Mouse (Mus musculus) hindbrain, embryonic 10.5 days (tissue): ENCODE data around the gene Tcf25. TPM values are rescaled to one million over a fixed set of nuclear protein-coding genes. Genes with fewer than 3 reads are reported as not detected.
"Not testable (repeated sequence)": the region's sequence is repeated elsewhere in the genome, so short reads cannot be mapped to it uniquely, and the experiment has no call there.

Source experiments
- DNase-seq: peaks from one replicate; pipeline ENCODE4 v3.0.0-alpha.2; 2017; ENCODE audit warnings: low spot score
- H3K27ac ChIP-seq: fragments of 300-500 bp; sonication (generic); 2 replicates; pipeline ENCODE4 v1.5.1; 2016; ENCODE audit warnings: mild to moderate bottlenecking, moderate library complexity
- H3K27me3 ChIP-seq: fragments of 300-500 bp; sonication (generic); 2 replicates; pipeline ENCODE4 v1.6.1; 2016; ENCODE audit warnings: mild to moderate bottlenecking; ENCODE audit not compliant: poor library complexity, insufficient read depth, severe bottlenecking
- H3K36me3 ChIP-seq: fragments of 300-500 bp; sonication (generic); 2 replicates; pipeline ENCODE4 v1.6.1; 2016; ENCODE audit warnings: mild to moderate bottlenecking, moderate library complexity
- H3K4me1 ChIP-seq: fragments of 300-500 bp; sonication (generic); replicated peaks from 2 replicates; pipeline ENCODE4 v1.6.1; 2016; ENCODE audit warnings: mild to moderate bottlenecking
- H3K4me3 ChIP-seq: fragments of 300-500 bp; sonication (generic); 2 replicates; pipeline ENCODE4 v1.5.1; 2016; ENCODE audit warnings: mild to moderate bottlenecking, moderate library complexity
- H3K9me3 ChIP-seq: fragments of 300-500 bp; sonication (generic); 2 replicates; pipeline ENCODE4 v1.6.1; 2016; ENCODE audit warnings: mild to moderate bottlenecking, moderate library complexity
- WGBS: fragments of 180-500 bp; shearing (Covaris S2); methylation state at CpG from one replicate; pipeline ENCODE4 v1.1.7; 2016; 5-methylcytosine and 5-hydroxymethylcytosine counted together
- polyA plus RNA-seq: library from polyadenylated mRNA; unstranded; fragments of >200 nt; fragmentation: Nextera tagmentation; extraction: Ambion mirVana; gene quantifications from 2 replicates; pipeline ENCODE4 v1.2.1, GENCODE M21; 2016

The Tcf25 gene
- polyA plus RNA-seq, 1 experiment from 2014 or later, result 169 TPM

- Histone ChIP-seq H3K36me3 (peaks cover 37% of the 10 kb centered on the region), H3K4me1 (peaks cover 57% of the 10 kb centered on the region), H3K27me3 (peaks cover 38% of the 10 kb centered on the region), H3K4me3 (peak overlapping the region; percentile 73)
- H3K9me3 ChIP-seq, H3K27ac ChIP-seq, DNase-seq: not testable (repeated sequence)
- WGBS, result 85% methylated on average over 5 of the region's 5 CpGs
Measured at GRCm38 (mm10) chr8:123414997-123415696, 41.6 kb downstream of the Tcf25 start.

- Histone ChIP-seq H3K4me1 (peaks cover 46% of the 10 kb centered on the region), H3K27me3 (peaks cover 27% of the 10 kb centered on the region), H3K4me3 (peak overlapping the region; percentile 29; the same call in 1 of the 2 replicates), H3K9me3 (no peaks in the 10 kb centered on the region), H3K27ac (no peak overlapping the region), H3K36me3 (peaks cover 48% of the 10 kb centered on the region)
- no peak for DNase-seq
- 71% methylated on average over 8 of the region's 8 CpGs for WGBS
Measured at GRCm38 (mm10) chr8:123415967-123416943, 42.7 kb downstream of the Tcf25 start.

GRCm38 (mm10) chr8:123416944-123417555 lies 43.5 kb downstream of the Tcf25 start:
- WGBS, result 83% methylated on average over 8 of the region's 8 CpGs
- DNase-seq, result no peak
- peaks cover 38% of the 10 kb centered on the region for H3K4me1 ChIP-seq
- peak overlapping the region; percentile 29; the same call in 1 of the 2 replicates for H3K4me3 ChIP-seq
- peaks cover 53% of the 10 kb centered on the region for H3K36me3 ChIP-seq
- H3K9me3 ChIP-seq, result no peaks in the 10 kb centered on the region
- no peak overlapping the region for H3K27ac ChIP-seq
- peaks cover 19% of the 10 kb centered on the region for H3K27me3 ChIP-seq

GRCm38 (mm10) chr8:123419711-123420110 lies 46.2 kb downstream of the Tcf25 start:
- H3K4me3 ChIP-seq, result no peak overlapping the region
- no peaks in the 10 kb centered on the region for H3K9me3 ChIP-seq
- peaks cover 15% of the 10 kb centered on the region for H3K4me1 ChIP-seq
- DNase-seq, result no peak
- no peak overlapping the region for H3K27ac ChIP-seq
- peaks cover 53% of the 10 kb centered on the region for H3K36me3 ChIP-seq
- H3K27me3 ChIP-seq, result no peaks in the 10 kb centered on the region
- 89% methylated on average over 4 of the region's 4 CpGs for WGBS

GRCm38 (mm10) chr8:123420525-123421281 lies 47.1 kb downstream of the Tcf25 start:
- Histone ChIP-seq H3K4me3 (no peak overlapping the region), H3K27ac (no peak overlapping the region), H3K9me3 (no peaks in the 10 kb centered on the region), H3K36me3 (peaks cover 53% of the 10 kb centered on the region), H3K4me1 (peaks cover 15% of the 10 kb centered on the region), H3K27me3 (no peaks in the 10 kb centered on the region)
- no peak for DNase-seq
- 93% methylated on average over 34 of the region's 34 CpGs for WGBS

GRCm38 (mm10) chr8:123421325-123421724 lies 47.8 kb downstream of the Tcf25 start:
- Histone ChIP-seq H3K27ac (no peak overlapping the region), H3K27me3 (no peaks in the 10 kb centered on the region), H3K36me3 (peaks cover 53% of the 10 kb centered on the region), H3K4me1 (peaks cover 12% of the 10 kb centered on the region), H3K4me3 (no peak overlapping the region), H3K9me3 (peaks cover 1% of the 10 kb centered on the region; the same call in 1 of the 2 replicates)
- DNase-seq, result no peak
- 92% methylated on average over 19 of the region's 19 CpGs for WGBS

GRCm38 (mm10) chr8:123422056-123422780 lies 48.7 kb downstream of the Tcf25 start:
- H3K27ac ChIP-seq, result no peak overlapping the region
- 20% methylated on average over 17 of the region's 17 CpGs for WGBS
- peaks cover 45% of the 10 kb centered on the region for H3K36me3 ChIP-seq
- peak overlapping the region; percentile 18; the same call in 1 of the 2 replicates for H3K4me3 ChIP-seq
- H3K27me3 ChIP-seq, result no peaks in the 10 kb centered on the region
- peaks cover 3% of the 10 kb centered on the region; the same call in 1 of the 2 replicates for H3K4me1 ChIP-seq
- DNase-seq, result peak; percentile 71
- H3K9me3 ChIP-seq, result peaks cover 10% of the 10 kb centered on the region

- 20% methylated on average over 3 of the region's 3 CpGs for WGBS
- peaks cover 40% of the 10 kb centered on the region for H3K36me3 ChIP-seq
- H3K27me3 ChIP-seq, result no peaks in the 10 kb centered on the region
- no peak overlapping the region for H3K27ac ChIP-seq
- no peak for DNase-seq
- no peaks in the 10 kb centered on the region for H3K4me1 ChIP-seq
- H3K4me3 ChIP-seq, result no peak overlapping the region; the same call in 1 of the 2 replicates
- H3K9me3 ChIP-seq, result peaks cover 15% of the 10 kb centered on the region
Measured at GRCm38 (mm10) chr8:123422781-123423159, 49.2 kb downstream of the Tcf25 start.

- H3K27ac ChIP-seq, result no peak within 1 kb of the TSS
- no peaks in the 10 kb centered on the region for H3K27me3 ChIP-seq
- 74% methylated on average over 7 of the region's 7 CpGs for WGBS
- H3K9me3 ChIP-seq, result peaks cover 22% of the 10 kb centered on the region
- peaks cover 34% of the 10 kb centered on the region for H3K36me3 ChIP-seq
- no peaks in the 10 kb centered on the region for H3K4me1 ChIP-seq
- no peak for DNase-seq
- H3K4me3 ChIP-seq, result peak within 1 kb of the TSS; percentile 18; the same call in 1 of the 2 replicates
Measured at GRCm38 (mm10) chr8:123423441-123423840, 49.9 kb downstream of the Tcf25 start, which contains the start of gene Def8. TSS of gene Def8 (plus strand) at chr8:123423527.

- Histone ChIP-seq H3K27ac (no peak overlapping the region), H3K4me3 (no peak overlapping the region), H3K4me1 (no peaks in the 10 kb centered on the region), H3K9me3 (peaks cover 52% of the 10 kb centered on the region), H3K36me3 (peaks cover under 1% of the 10 kb centered on the region; the same call in 1 of the 2 replicates), H3K27me3 (no peaks in the 10 kb centered on the region)
- no peak for DNase-seq
- WGBS, result 96% methylated on average over 27 of the region's 27 CpGs
Measured at GRCm38 (mm10) chr8:123426511-123427509, 53.3 kb downstream of the Tcf25 start.
